Mouse (Mus musculus): ENCODE results near the gene Parp2.
"Not testable (repeated sequence)": the region's sequence is repeated elsewhere in the genome, so short reads cannot be mapped to it uniquely, and the experiment has no call there.

Parp2 gene

DNA sequence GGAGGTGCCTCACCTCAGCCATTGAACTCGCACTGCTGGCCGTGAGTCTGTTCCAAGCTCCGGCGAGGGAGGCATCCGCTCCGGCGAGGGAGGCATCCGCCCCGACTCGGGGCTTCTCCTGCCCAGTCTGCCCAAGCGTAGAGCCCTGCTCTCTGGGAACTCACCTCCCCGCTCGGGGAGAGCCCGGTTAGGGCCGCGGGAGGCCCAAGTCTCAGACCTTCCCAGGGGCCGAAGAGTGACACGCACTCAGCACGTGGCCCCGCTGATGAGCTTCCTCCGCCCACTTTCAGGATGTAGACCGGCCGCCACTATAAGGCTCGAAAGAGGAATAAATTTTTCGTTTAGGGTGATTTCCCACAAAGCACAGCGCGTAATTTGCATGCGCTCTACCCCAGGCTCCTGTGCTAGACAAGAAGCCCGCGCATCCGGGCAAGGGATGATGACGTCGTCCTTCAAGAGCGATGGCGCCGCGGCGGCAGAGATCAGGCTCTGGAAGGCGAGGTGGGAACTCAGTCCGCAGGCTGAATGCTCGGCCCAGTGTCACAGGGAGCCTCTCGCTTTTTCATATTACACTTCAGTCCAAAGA is at the start of gene Parp2, which contains the start of gene Ccnb1ip1:
Parp2 (plus strand) TSS at position 355 of the 586 bp plus-strand sequence.
Ccnb1ip1 (minus strand) TSS at position 246 of the 586 bp plus-strand sequence.
- in situ Hi-C loops (cut with MboI, MseI): no loop called here

GRCm38 (mm10) chr14:50758416-50759085 is 49.1 kb upstream of the Parp2 start:
- in situ Hi-C loops (cut with MboI, MseI): loop anchor here (25.0 kb wide), 1 partner anchor 696 kb away; no protein-coding TSS in a partner anchor

- in situ Hi-C loops (cut with MboI, MseI): loop anchor here (25.0 kb wide), 1 partner anchor 703 kb away; no protein-coding TSS in a partner anchor
Measured at GRCm38 (mm10) chr14:50765736-50766135, 41.9 kb upstream of the Parp2 start.

GRCm38 (mm10) chr14:50771342-50771741 is 36.3 kb upstream of the Parp2 start:
- in situ Hi-C loops (cut with MboI, MseI): loop anchor here (25.0 kb wide), 1 partner anchor 709 kb away; no protein-coding TSS in a partner anchor

- in situ Hi-C loops (cut with MboI, MseI): no loop called here
Measured at GRCm38 (mm10) chr14:50782166-50782565, 25.5 kb upstream of the Parp2 start.

DNA sequence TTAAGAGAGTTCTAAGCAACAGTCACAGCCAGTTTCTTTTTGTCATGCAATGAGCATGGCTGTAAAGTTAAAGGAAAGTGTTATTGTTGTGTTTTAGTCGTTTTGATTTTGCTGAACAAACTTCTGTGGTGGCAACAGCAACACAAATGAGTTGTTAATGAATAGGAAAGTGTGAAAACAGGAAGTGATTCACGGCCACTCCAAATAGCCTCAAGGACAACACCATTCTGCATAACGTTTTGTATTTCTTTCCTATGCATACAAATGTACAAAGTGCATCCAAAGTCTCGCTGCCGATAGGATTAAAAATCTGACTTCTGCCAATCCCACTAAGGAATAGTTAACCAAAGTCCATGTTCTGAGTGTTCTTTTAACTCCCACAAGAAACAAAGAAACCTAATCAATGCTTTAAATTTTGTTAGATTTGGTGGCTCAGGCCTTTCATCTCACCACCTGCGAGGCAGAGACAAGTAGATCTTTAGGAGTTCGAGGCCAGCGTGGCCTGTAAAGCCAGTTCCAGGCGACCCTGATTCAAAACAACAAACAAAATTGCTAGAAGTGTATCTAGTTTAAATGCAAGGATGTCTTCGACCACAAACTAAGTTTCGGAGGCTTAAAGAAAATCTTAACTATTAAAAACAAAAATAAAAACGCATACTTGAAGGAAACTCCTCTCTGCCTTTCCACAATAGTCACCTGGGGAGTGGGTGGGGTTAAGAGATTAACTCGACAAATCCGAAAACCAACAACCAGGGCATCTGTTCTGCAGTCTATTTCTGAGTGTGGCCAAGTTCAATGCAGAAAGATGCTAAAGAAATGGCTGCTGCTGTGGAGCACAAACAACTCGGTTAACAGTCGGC is 23.0 kb upstream of the Parp2 start:
- in situ Hi-C loops (cut with MboI, MseI): no loop called here

- in situ Hi-C loops (cut with MboI, MseI): no loop called here
Measured at GRCm38 (mm10) chr14:50785251-50785637, 22.4 kb upstream of the Parp2 start, which contains the start of gene Ttc5. TSS of gene Ttc5 (minus strand) at chr14:50785519.

DNA sequence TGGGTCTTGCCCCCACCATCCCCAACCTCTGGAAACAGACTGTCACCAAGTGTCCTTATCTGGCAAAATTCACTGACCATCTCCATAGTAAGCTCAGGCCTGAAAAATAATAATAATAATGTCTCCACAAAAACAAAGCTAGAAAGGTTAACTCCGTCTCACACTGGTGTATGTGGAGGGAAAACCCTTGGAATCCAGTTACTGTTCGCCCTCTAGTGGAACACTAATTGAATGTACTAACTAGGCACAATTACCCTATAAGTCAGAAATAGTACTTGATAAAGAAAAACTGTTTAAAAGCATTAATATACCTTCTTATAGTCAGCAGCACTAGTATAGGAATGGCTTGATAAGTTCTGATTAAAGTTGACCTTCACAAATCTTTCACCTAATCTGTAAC is 19.5 kb upstream of the Parp2 start:
- in situ Hi-C loops (cut with MboI, MseI): no loop called here

- in situ Hi-C loops (cut with MboI, MseI): no loop called here
Measured at GRCm38 (mm10) chr14:50795261-50795935, 12.2 kb upstream of the Parp2 start.

DNA sequence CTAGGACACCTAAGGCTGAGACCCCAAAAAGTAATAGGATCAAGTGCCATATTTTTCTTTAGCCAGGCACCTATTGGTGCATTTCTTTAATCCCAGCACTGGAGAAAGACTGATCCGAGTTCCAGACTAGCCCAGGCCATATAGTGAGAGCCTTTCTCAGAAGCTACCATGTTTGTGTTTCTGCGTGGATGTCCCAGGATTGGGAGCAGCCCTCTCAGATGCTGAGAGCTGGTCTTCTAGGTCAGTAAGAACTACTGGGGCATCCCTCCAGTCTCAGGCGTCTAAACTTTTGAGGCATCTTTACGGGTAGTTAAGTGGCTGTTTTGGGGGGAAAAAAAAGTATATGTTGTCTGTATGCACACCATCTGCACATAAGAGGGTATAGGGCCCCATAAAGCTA is 11.7 kb upstream of the Parp2 start:
- in situ Hi-C loops (cut with MboI, MseI): no loop called here

- in situ Hi-C loops (cut with MboI, MseI): no loop called here
Measured at GRCm38 (mm10) chr14:50796464-50796863, 11.2 kb upstream of the Parp2 start.

- in situ Hi-C loops (cut with MboI, MseI): no loop called here
Measured at GRCm38 (mm10) chr14:50798512-50798911, 9.1 kb upstream of the Parp2 start.

DNA sequence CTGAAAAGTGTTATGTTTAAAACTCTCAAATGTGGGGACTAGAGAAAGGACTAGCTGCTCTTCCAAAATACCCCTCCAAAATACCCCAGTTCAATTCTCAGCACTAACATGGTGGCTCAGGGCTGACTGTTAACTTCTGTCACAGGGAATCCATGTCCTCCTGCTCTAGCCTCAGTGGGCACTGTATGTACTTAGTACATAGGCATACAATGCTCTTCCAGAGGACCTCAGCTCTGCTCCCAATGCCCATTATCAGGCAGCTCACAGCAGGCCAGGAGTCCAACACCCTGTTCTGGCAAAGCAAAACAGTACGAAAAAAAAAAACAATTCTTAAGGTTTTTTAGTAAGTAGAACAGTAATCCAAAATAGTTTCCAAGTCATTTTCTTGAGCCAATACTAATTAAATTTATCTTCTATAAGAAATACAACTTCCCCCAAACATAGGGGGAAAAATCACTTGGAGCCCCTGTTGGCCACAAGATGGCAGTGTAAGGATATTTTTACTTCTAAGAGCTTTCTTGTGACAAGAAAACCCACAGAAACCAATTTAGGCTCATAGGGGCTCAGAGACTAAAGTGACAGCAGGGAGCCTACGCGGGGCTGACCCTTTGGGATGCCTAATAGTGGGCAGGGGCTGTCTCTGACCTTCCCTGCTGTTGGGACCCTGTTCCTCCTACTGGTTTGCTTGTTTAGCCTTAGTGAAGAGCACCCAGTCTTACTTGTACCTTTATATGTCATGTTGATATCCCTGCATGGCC is 8.0 kb upstream of the Parp2 start:
- in situ Hi-C loops (cut with MboI, MseI): no loop called here

DNA sequence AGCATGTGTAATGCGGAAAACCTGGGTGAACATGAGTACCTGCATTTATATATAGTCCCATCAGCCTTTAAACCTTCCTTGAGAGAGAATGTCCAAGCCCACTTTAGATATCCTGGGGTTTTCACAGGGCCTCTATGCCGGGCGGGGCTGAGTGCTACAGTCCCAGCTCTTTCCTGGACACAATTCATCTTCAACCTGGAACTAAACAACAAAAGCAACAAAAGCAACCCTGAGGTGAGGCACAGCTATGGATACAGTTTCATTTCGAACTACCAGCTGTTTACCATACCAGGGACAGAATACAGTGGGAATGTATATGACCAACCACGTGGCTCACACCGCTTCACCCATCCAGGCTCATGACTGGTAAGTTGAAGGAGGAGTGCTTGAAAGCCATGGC is 5.2 kb upstream of the Parp2 start:
- in situ Hi-C loops (cut with MboI, MseI): no loop called here

DNA sequence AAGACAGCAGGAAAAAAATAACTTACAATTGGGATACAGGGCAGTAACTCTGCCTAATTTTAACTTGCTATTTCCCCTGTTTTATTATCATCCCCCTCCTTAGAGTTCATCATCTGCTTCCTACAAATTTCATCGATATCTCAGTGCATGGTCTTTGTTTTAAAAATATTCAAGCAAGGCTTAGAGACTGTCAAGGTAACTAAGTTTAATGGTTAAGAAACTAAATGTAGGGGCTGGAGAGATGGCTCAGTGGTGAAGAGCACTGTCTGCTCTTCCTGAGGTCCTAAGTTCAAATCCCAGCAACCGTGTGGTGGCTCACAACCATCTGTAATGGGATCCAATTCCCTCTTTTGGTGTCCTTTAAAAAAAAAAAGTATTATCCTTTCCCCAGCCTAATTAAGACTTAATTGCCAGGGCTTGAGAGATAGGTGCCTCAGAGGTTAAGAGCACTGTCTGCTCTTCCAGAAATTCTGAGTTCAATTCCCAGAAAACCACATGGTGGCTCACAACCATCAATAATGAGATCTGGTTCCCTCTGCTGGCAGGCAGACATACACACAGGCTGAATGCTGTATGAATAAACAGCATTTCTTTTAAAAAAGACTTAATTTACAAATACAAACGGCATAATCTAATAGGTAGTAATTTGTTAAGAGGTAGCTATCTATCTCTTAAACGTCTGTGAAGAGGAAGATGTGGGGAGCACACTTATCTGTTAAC is 4.6 kb upstream of the Parp2 start:
- in situ Hi-C loops (cut with MboI, MseI): no loop called here

- in situ Hi-C loops (cut with MboI, MseI): no loop called here
Measured at GRCm38 (mm10) chr14:50804683-50805082, 3.0 kb upstream of the Parp2 start.

- in situ Hi-C loops (cut with MboI, MseI): not testable (repeated sequence)
Measured at GRCm38 (mm10) chr14:50806469-50806868, 1.2 kb upstream of the Parp2 start.

DNA sequence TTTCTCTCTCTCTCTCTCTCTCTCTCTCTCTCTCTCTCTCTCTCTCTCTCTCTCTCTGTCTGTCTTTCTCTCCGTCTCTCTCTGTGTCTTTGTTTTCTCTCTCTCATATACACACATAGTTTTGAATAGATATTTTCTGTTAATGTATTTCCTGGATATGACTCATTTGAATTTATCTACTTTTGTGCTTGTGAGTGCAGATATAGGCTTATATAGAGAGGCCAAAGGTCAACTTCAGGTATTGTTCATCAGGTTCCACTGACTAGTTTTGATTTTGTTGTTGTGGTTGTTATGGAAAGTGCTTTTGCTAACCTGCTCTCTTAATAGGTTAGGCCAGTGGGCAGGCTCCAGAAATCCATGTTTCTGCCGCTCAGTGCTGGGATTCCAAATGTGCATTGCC is 5.4 kb downstream of the Parp2 start:
- in situ Hi-C loops (cut with MboI, MseI): loop anchor here (5.0 kb wide), 1 partner anchor 249 kb away; no protein-coding TSS in a partner anchor

GRCm38 (mm10) chr14:50823240-50823639 is 15.6 kb downstream of the Parp2 start:
- in situ Hi-C loops (cut with MboI, MseI): no loop called here

DNA sequence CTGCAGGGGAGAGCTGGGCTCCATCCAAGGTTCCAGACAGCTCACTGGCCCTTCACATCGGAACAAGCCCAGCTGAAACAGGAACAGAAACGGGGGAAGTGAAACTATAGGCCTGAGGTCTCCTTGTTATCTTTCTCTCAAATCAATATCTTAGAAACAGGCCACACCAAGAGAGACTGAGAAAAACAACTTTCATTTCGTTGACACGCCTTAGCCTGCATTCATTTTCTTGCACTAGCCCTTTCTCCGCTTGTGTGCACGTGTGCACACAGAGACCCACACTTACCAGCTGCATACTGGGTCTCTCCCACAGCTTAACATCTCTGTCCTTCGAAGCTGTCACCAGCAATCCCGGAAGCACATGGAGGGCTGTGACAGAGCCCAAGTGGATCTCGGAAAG is 16.6 kb downstream of the Parp2 start:
- in situ Hi-C loops (cut with MboI, MseI): no loop called here

Measured in T-helper 1 cell (primary cell).